Mouse (Mus musculus): ENCODE measurements around the gene Erlec1. TPM values are rescaled to one million over a fixed set of nuclear protein-coding genes. Genes with fewer than 3 reads are reported as not detected.

Erlec1 gene
- 7.8 and 8.4 TPM in 2 replicates for polyA plus RNA-seq (2016; fragmentation: Nextera tagmentation; extraction: Ambion mirVana)

GRCm38 (mm10) chr11:30954279-30954725 is at the start of gene Erlec1:
Gene Erlec1, minus strand, starts transcription at chr11:30954335.
- peak within 1 kb of the TSS; percentile 92 for H3K27ac ChIP-seq
- H3K9me3 ChIP-seq: peaks cover 30% of the 10 kb centered on the region
- peaks cover 54% of the 10 kb centered on the region for H3K36me3 ChIP-seq (replicated peaks)
- under 1% methylated on average over 40 of the region's 40 CpGs for WGBS
- H3K27me3 ChIP-seq (ENCODE audit: poor library complexity, severe bottlenecking): no peaks in the 10 kb centered on the region
- H3K4me3 ChIP-seq: peak within 1 kb of the TSS; percentile 85
- H3K4me1 ChIP-seq: peaks cover 17% of the 10 kb centered on the region
- DNase-seq (ENCODE audit: extremely low spot score, low spot score): peak; percentile 89

- 89% methylated on average over 4 of the region's 4 CpGs for WGBS
- no peak for DNase-seq (ENCODE audit: extremely low spot score, low spot score)
- H3K4me3 ChIP-seq: no peak overlapping the region
- peaks cover 7% of the 10 kb centered on the region; the same call in 1 of the 2 replicates for H3K36me3 ChIP-seq (replicated peaks)
- H3K4me1 ChIP-seq: no peaks in the 10 kb centered on the region
- no peaks in the 10 kb centered on the region for H3K27me3 ChIP-seq (ENCODE audit: poor library complexity, severe bottlenecking)
- H3K27ac ChIP-seq: no peak overlapping the region
- no peaks in the 10 kb centered on the region for H3K9me3 ChIP-seq
Observed at GRCm38 (mm10) chr11:31001169-31001908, 47.2 kb upstream of the Erlec1 start.

DNA sequence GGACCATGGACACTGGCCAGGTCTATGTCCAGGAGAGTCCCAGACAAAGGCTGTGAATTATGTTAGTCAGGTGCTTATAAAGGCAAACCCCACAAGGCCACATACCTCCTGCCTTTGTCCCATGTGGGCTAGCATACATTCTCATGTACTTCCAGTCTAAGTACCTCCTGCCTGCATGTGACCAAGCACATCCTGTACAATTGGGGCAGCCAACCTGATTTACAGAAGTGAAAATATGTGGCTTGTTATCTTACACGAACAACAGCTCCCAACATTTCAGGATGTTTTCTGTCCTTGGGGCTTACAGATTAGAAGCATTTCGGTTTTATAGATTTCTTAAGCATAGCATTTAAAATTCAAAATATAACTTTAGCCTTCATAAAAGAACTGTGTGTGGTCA is 45.9 kb upstream of the Erlec1 start:
- no peak for DNase-seq (ENCODE audit: extremely low spot score, low spot score)
- Histone ChIP-seq H3K4me1 (no peaks in the 10 kb centered on the region), H3K9me3 (no peaks in the 10 kb centered on the region), H3K27me3 (ENCODE audit: poor library complexity, severe bottlenecking) (no peaks in the 10 kb centered on the region), H3K4me3 (no peak overlapping the region), H3K27ac (no peak overlapping the region), H3K36me3 (replicated peaks) (no peaks in the 10 kb centered on the region)
- 94% methylated on average over 2 of the region's 2 CpGs for WGBS

DNA sequence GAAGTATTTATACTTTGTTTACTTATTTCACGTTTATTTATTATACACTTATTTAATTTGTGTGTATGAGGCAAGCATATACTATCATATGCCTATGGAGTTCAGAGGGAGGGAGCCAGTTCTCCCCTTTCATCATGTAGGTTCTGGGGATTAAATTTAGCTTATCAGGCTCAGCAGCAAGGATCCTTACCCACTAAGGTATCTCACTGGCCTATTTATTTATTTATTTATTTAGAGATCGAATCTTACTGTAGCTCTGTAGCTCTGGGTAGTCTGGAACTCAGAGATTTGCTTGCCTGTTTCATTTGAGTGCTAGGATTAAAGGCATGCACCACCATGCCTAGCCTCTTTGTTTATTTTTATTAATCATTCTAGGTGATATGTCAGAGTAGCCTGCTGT is 44.6 kb upstream of the Erlec1 start:
- H3K27ac ChIP-seq: no peak overlapping the region
- no peaks in the 10 kb centered on the region for H3K36me3 ChIP-seq (replicated peaks)
- H3K4me3 ChIP-seq: no peak overlapping the region
- no peak for DNase-seq (ENCODE audit: extremely low spot score, low spot score)
- WGBS: 84% methylated on average over 2 of the region's 2 CpGs
- no peaks in the 10 kb centered on the region for H3K4me1 ChIP-seq
- H3K9me3 ChIP-seq: no peaks in the 10 kb centered on the region
- H3K27me3 ChIP-seq (ENCODE audit: poor library complexity, severe bottlenecking): no peaks in the 10 kb centered on the region

GRCm38 (mm10) chr11:30998199-30998598 is 44.1 kb upstream of the Erlec1 start:
- H3K9me3 ChIP-seq: no peaks in the 10 kb centered on the region
- H3K27ac ChIP-seq: no peak overlapping the region
- WGBS: 89% methylated on average over 5 of the region's 5 CpGs
- no peak overlapping the region for H3K4me3 ChIP-seq
- no peaks in the 10 kb centered on the region for H3K36me3 ChIP-seq (replicated peaks)
- H3K4me1 ChIP-seq: no peaks in the 10 kb centered on the region
- no peaks in the 10 kb centered on the region for H3K27me3 ChIP-seq (ENCODE audit: poor library complexity, severe bottlenecking)
- DNase-seq (ENCODE audit: extremely low spot score, low spot score): no peak

DNA sequence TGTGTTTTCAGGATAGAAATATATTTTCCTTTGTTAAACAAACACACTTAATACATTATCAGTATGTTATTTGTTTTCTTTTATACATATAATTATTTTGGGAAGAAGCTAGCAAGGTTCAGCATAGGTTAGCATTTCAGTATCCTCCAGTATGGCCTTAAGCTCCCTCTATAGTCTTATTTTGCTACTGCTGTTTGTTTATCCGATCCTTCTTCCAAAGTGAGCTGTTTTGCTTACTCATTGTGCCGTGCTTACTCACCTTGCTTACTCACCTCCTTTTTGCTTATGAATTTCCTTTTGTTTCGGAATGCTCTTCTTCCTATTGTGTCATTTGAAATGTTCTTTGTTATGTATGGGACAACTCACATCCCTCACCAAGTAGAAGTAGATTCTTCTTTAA is 42.5 kb upstream of the Erlec1 start:
- Histone ChIP-seq H3K36me3 (replicated peaks) (no peaks in the 10 kb centered on the region), H3K4me3 (no peak overlapping the region), H3K27ac (no peak overlapping the region), H3K4me1 (no peaks in the 10 kb centered on the region), H3K27me3 (ENCODE audit: poor library complexity, severe bottlenecking) (no peaks in the 10 kb centered on the region), H3K9me3 (no peaks in the 10 kb centered on the region)
- 84% methylated on average over 3 of the region's 3 CpGs for WGBS
- no peak for DNase-seq (ENCODE audit: extremely low spot score, low spot score)

GRCm38 (mm10) chr11:30986625-30987017 is 32.5 kb upstream of the Erlec1 start:
- H3K27ac ChIP-seq: peak overlapping the region; percentile 86

GRCm38 (mm10) chr11:30985877-30986624 is 31.9 kb upstream of the Erlec1 start, which contains the start of gene Chac2:
Gene Chac2, minus strand, starts transcription at chr11:30986350.
- 0 out of 2 replicates have a peak, but pooled peaks cover 2% of the 10 kb centered on the region for H3K36me3 ChIP-seq (replicated peaks)
- H3K4me1 ChIP-seq: peaks cover 13% of the 10 kb centered on the region
- WGBS: 1% methylated on average over 22 of the region's 22 CpGs
- peak; percentile 78 for DNase-seq (ENCODE audit: extremely low spot score, low spot score)
- H3K9me3 ChIP-seq: no peaks in the 10 kb centered on the region
- peak within 1 kb of the TSS; percentile 64 for H3K4me3 ChIP-seq
- no peaks in the 10 kb centered on the region for H3K27me3 ChIP-seq (ENCODE audit: poor library complexity, severe bottlenecking)
- peak within 1 kb of the TSS; percentile 86 for H3K27ac ChIP-seq

More at GRCm38 (mm10) chr11:30986625-30987017, 32.5 kb upstream of the Erlec1 start:
- 8% methylated on average over 2 of the region's 2 CpGs for WGBS
- Histone ChIP-seq H3K27me3 (ENCODE audit: poor library complexity, severe bottlenecking) (no peaks in the 10 kb centered on the region), H3K4me3 (peak overlapping the region; percentile 64), H3K4me1 (peaks cover 13% of the 10 kb centered on the region), H3K36me3 (replicated peaks) (0 out of 2 replicates have a peak, but pooled peaks cover 2% of the 10 kb centered on the region), H3K9me3 (no peaks in the 10 kb centered on the region)
- no peak for DNase-seq (ENCODE audit: extremely low spot score, low spot score)

DNA sequence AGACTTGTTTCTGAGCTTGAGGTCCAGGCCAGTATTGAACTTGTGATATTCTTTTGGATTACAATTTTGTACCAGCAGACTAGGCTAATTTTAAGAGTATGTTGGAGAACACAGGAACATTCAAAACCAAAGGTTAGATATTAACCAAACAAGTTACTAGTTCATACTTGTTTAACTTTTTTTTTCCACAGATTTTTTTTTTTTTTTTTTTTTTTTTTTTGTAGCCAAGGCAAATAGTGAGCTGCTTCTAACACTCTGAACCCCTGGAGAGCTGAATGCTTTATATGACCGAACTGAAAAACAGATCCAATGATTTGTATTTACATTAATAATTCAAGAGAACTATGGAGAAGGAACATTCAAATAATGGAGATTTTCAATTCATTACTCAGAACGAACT is 31.1 kb upstream of the Erlec1 start:
- H3K27ac ChIP-seq: no peak overlapping the region
- peak overlapping the region; percentile 64 for H3K4me3 ChIP-seq
- no peaks in the 10 kb centered on the region for H3K27me3 ChIP-seq (ENCODE audit: poor library complexity, severe bottlenecking)
- H3K4me1 ChIP-seq: peaks cover 13% of the 10 kb centered on the region
- 69% methylated on average over 2 of the region's 2 CpGs for WGBS
- no peaks in the 10 kb centered on the region for H3K9me3 ChIP-seq
- H3K36me3 ChIP-seq (replicated peaks): 0 out of 2 replicates have a peak, but pooled peaks cover 2% of the 10 kb centered on the region
- no peak for DNase-seq (ENCODE audit: extremely low spot score, low spot score)

- peak overlapping the region; percentile 92 for H3K27ac ChIP-seq
- H3K27me3 ChIP-seq (ENCODE audit: poor library complexity, severe bottlenecking): no peaks in the 10 kb centered on the region
- peak; percentile 63 for DNase-seq (ENCODE audit: extremely low spot score, low spot score)
- H3K9me3 ChIP-seq: peaks cover 23% of the 10 kb centered on the region
- 1% methylated on average over 30 of the region's 32 CpGs for WGBS
- H3K4me1 ChIP-seq: peaks cover 17% of the 10 kb centered on the region
- peak overlapping the region; percentile 85 for H3K4me3 ChIP-seq
- H3K36me3 ChIP-seq (replicated peaks): peaks cover 61% of the 10 kb centered on the region
Observed at GRCm38 (mm10) chr11:30953469-30954154, 523 bp downstream of the Erlec1 start.

DNA sequence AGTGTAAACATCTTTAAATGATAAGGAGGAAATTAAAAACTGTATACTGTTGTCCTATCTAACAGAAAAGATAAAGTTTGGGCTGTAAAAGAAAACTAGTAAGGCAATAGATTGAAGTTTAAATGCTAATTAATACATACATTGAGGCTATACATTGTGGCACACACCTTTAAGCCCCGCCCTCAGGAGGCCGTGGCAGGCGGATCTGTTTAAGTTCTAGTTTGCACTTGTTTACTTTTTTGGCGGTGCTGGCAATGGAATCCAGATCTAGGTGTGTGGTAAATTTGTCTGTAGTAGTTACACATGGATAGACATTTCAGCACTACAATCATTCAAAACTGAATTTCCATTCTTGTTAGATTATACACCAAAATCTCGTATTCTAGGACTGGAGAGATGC is 1.3 kb downstream of the Erlec1 start:
- 82% methylated on average over 5 of the region's 5 CpGs for WGBS
- no peak overlapping the region for H3K27ac ChIP-seq
- H3K27me3 ChIP-seq (ENCODE audit: poor library complexity, severe bottlenecking): no peaks in the 10 kb centered on the region
- H3K9me3 ChIP-seq: peaks cover 20% of the 10 kb centered on the region
- peaks cover 17% of the 10 kb centered on the region for H3K4me1 ChIP-seq
- no peak for DNase-seq (ENCODE audit: extremely low spot score, low spot score)
- H3K36me3 ChIP-seq (replicated peaks): peaks cover 65% of the 10 kb centered on the region
- H3K4me3 ChIP-seq: peak overlapping the region; percentile 85

GRCm38 (mm10) chr11:30943522-30943921 is 10.6 kb downstream of the Erlec1 start:
- no peaks in the 10 kb centered on the region for H3K27me3 ChIP-seq (ENCODE audit: poor library complexity, severe bottlenecking)
- no peaks in the 10 kb centered on the region for H3K9me3 ChIP-seq
- peaks cover 90% of the 10 kb centered on the region for H3K36me3 ChIP-seq (replicated peaks)
- H3K4me1 ChIP-seq: no peaks in the 10 kb centered on the region
- no peak overlapping the region for H3K4me3 ChIP-seq
- WGBS: 95% methylated on average over 2 of the region's 2 CpGs
- H3K27ac ChIP-seq: no peak overlapping the region
- no peak for DNase-seq (ENCODE audit: extremely low spot score, low spot score)

Measured in forebrain, embryonic 10.5 days (tissue).